21 mouse cellular contexts compared by ENCODE assay signal in genomic region chr13:104799566-104800182, GRCm38 (mm10). TPM values are rescaled to one million over a fixed set of nuclear protein-coding genes. Genes with fewer than 3 reads are reported as not detected.
A peak's percentile ranks its signal among the peaks of the same experiment; 100 is the strongest.
DNase-seq lines count a peak whose midpoint lies in the region; ATAC-seq and TF ChIP-seq lines count a peak whose summit lies in the region.
"Had no signal": no experiment of that assay in that cellular context is flagged by ENCODE, and none has a peak within 500 bp of the region (broad histone marks: within the 10 kb centered on the region; RNA-seq: fewer than 3 reads in every experiment).

No protein-coding gene starts in this region.

- H3K4me3 ChIP-seq in kidney, embryonic 15.5 days (replicated peaks) = no peak overlapping the region
- H3K4me3 ChIP-seq in stomach, embryonic 15.5 days (replicated peaks) = no peak overlapping the region
- no peak overlapping the region for H3K4me3 ChIP-seq in stomach, postnatal 0 days (ENCODE audit: low read depth, low read length)
- H3K4me3 ChIP-seq: embryonic facial prominence, embryonic 12.5 days; forebrain, embryonic 12.5 days; heart, embryonic 10.5 days; heart, embryonic 15.5 days; hindbrain, embryonic 10.5 days had no signal

- ATAC-seq in kidney, embryonic 15.5 days (replicated peaks; ENCODE audit: low FRiP score) = peak; percentile 93
- peak; percentile 47; the same call in 1 of the 2 replicates for ATAC-seq in stomach, embryonic 15.5 days (ENCODE audit: insufficient read depth, low FRiP score, low read depth)
- ATAC-seq in stomach, postnatal 0 days (ENCODE audit: low FRiP score, low TSS enrichment) = no peak
- ATAC-seq: forebrain, embryonic 16.5 days had no signal

- WGBS in kidney, embryonic 15.5 days = 51% methylated on average over 7 of the region's 7 CpGs
- WGBS in stomach, embryonic 15.5 days = 73% methylated on average over 7 of the region's 7 CpGs
- WGBS in stomach, postnatal 0 days = 70% methylated on average over 7 of the region's 7 CpGs

- H3K27ac ChIP-seq in kidney, embryonic 15.5 days = peak overlapping the region; percentile 64
- no peak overlapping the region for H3K27ac ChIP-seq in stomach, embryonic 15.5 days
- H3K27ac ChIP-seq in stomach, postnatal 0 days (replicated peaks) = no peak overlapping the region
- H3K27ac ChIP-seq: embryonic facial prominence, embryonic 12.5 days; forebrain, embryonic 12.5 days; heart, embryonic 10.5 days; heart, embryonic 15.5 days; hindbrain, embryonic 10.5 days; hindbrain, embryonic 14.5 days had no signal

- no peaks in the 10 kb centered on the region for H3K9me3 ChIP-seq in kidney, embryonic 15.5 days (replicated peaks)
- H3K9me3 ChIP-seq in stomach, embryonic 15.5 days = no peaks in the 10 kb centered on the region
- H3K9me3 ChIP-seq in stomach, postnatal 0 days (ENCODE audit: control insufficient read depth, low read length) = no peaks in the 10 kb centered on the region
- H3K9me3 ChIP-seq: embryonic facial prominence, embryonic 12.5 days; forebrain, embryonic 12.5 days; heart, embryonic 10.5 days; heart, embryonic 15.5 days; hindbrain, embryonic 10.5 days had no signal

- peaks cover 36% of the 10 kb centered on the region for H3K36me3 ChIP-seq in kidney, embryonic 15.5 days
- H3K36me3 ChIP-seq in stomach, embryonic 15.5 days = peaks cover 6% of the 10 kb centered on the region
- peaks cover 3% of the 10 kb centered on the region; the same call in 1 of the 2 replicates for H3K36me3 ChIP-seq in stomach, postnatal 0 days (ENCODE audit: control insufficient read depth, insufficient read depth, low read length)

- 0 out of 2 replicates have a peak, but pooled peaks cover 6% of the 10 kb centered on the region for H3K4me1 ChIP-seq in kidney, embryonic 15.5 days
- H3K4me1 ChIP-seq in stomach, embryonic 15.5 days = no peaks in the 10 kb centered on the region
- H3K4me1 ChIP-seq in stomach, postnatal 0 days (replicated peaks; ENCODE audit: control insufficient read depth, insufficient read depth) = no peaks in the 10 kb centered on the region
- H3K4me1 ChIP-seq: embryonic facial prominence, embryonic 12.5 days; forebrain, embryonic 12.5 days; heart, embryonic 10.5 days; heart, embryonic 15.5 days; hindbrain, embryonic 10.5 days had no signal

- H3K27me3 ChIP-seq in kidney, embryonic 15.5 days = no peaks in the 10 kb centered on the region
- H3K27me3 ChIP-seq in stomach, embryonic 15.5 days (replicated peaks) = no peaks in the 10 kb centered on the region
- H3K27me3 ChIP-seq in stomach, postnatal 0 days (ENCODE audit: control insufficient read depth, insufficient read depth, low read length) = no peaks in the 10 kb centered on the region
- H3K27me3 ChIP-seq: embryonic facial prominence, embryonic 12.5 days; forebrain, embryonic 12.5 days; heart, embryonic 15.5 days had no signal

- intact Hi-C loops in heart, postnatal 36 days (cut with DNase I) = no loop called here

- TF ChIP-seq EP300 in stomach, postnatal 0 days (optimal IDR thresholded peaks at IDR 0.05) = no peak

- no peak overlapping the region for H3K4me2 ChIP-seq in kidney, embryonic 15.5 days
- H3K4me2 ChIP-seq in stomach, embryonic 15.5 days = no peak overlapping the region
- H3K4me2 ChIP-seq in stomach, postnatal 0 days (replicated peaks; ENCODE audit: low read depth) = no peak overlapping the region
- H3K4me2 ChIP-seq: embryonic facial prominence, embryonic 12.5 days; forebrain, embryonic 12.5 days; heart, embryonic 15.5 days; hindbrain, embryonic 14.5 days had no signal

- no peak for TF ChIP-seq CTCF in stomach, postnatal 0 days (IDR thresholded peaks at IDR 0.05; ENCODE audit: low read depth)

- peak; percentile 76 for DNase-seq in heart, adult 11 months
- no peak for DNase-seq in heart, postnatal 36 days
- DNase-seq in kidney, adult 9 months = no peak
- DNase-seq in stomach, postnatal 0 days (ENCODE audit: low spot score) = no peak
- no peak for DNase-seq in lung, adult 18-20 months
- DNase-seq: adrenal gland, postnatal 10 days; cerebellum, adult 11 months; cerebellum, adult 8-10 months; cerebellum, postnatal 14 days; embryo, embryonic 11 days; gastrocnemius, postnatal 10 days; heart, postnatal 14 days had no signal

- no peak overlapping the region for H3K9ac ChIP-seq in kidney, embryonic 15.5 days
- no peak overlapping the region for H3K9ac ChIP-seq in stomach, embryonic 15.5 days
- H3K9ac ChIP-seq in stomach, postnatal 0 days (ENCODE audit: low read length) = no peak overlapping the region
- H3K9ac ChIP-seq: embryonic facial prominence, embryonic 12.5 days; forebrain, embryonic 12.5 days; heart, embryonic 15.5 days; hindbrain, embryonic 14.5 days had no signal

RNA-seq across cellular contexts. Expression of gene Srek1ip1, which starts 7.4 kb away (rescaled TPM):
- total RNA-seq in heart, postnatal 36 days (2021) = 10 to 100 TPM; 18.0 to 20.3 TPM
- 25.2 and 28.1 TPM in 2 replicates for polyA plus RNA-seq in kidney, embryonic 15.5 days (2015; fragmentation: Nextera tagmentation; extraction: Ambion mirVana)
- polyA plus RNA-seq in stomach, embryonic 15.5 days (2015; fragmentation: Nextera tagmentation; extraction: Ambion mirVana) = 20.4 and 23.5 TPM in 2 replicates
- polyA plus RNA-seq in stomach, postnatal 0 days (2015; fragmentation: Nextera tagmentation; extraction: Ambion mirVana) = 11.3 and 14.0 TPM in 2 replicates

RNA-seq across cellular contexts. Expression of gene Cwc27, which starts 17.3 kb away (rescaled TPM):
- total RNA-seq in heart, postnatal 36 days (2021) = 10 to 100 TPM; 12.2 to 15.8 TPM
- polyA plus RNA-seq in kidney, embryonic 15.5 days (2015; fragmentation: Nextera tagmentation; extraction: Ambion mirVana) = 29.6 and 31.7 TPM in 2 replicates
- 23.8 and 25.3 TPM in 2 replicates for polyA plus RNA-seq in stomach, embryonic 15.5 days (2015; fragmentation: Nextera tagmentation; extraction: Ambion mirVana)
- polyA plus RNA-seq in stomach, postnatal 0 days (2015; fragmentation: Nextera tagmentation; extraction: Ambion mirVana) = 14.7 and 16.3 TPM in 2 replicates
